Mouse (Mus musculus): ENCODE data around the gene Fbf1. TPM values are rescaled to one million over a fixed set of nuclear protein-coding genes. Genes with fewer than 3 reads are reported as not detected.
"Not testable (repeated sequence)": the region's sequence is repeated elsewhere in the genome, so short reads cannot be mapped to it uniquely, and the experiment has no call there.

The Fbf1 gene
- polyA plus RNA-seq, 1 experiment from 2014 or later, result 35.9 TPM

- peak; percentile 82 for ATAC-seq (ENCODE audit: borderline replicate concordance, extremely low read depth, low FRiP score, low TSS enrichment)
- under 1% methylated on average over 69 of the region's 69 CpGs for WGBS
- Histone ChIP-seq H3K27ac (peak within 1 kb of the TSS; percentile 96), H3K27me3 (no peaks in the 10 kb centered on the region), H3K4me2 (peak within 1 kb of the TSS; percentile 67), H3K9me3 (no peaks in the 10 kb centered on the region), H3K9ac (peak within 1 kb of the TSS; percentile 74), H3K4me3 (peak within 1 kb of the TSS; percentile 59), H3K36me3 (peaks cover 43% of the 10 kb centered on the region), H3K4me1 (peaks cover 38% of the 10 kb centered on the region)
Observed at GRCm38 (mm10) chr11:116130488-116131205, 37.3 kb downstream of the Fbf1 start, which contains the start of gene Trim65. Gene Trim65 (minus strand): TSS chr11:116131128.

- Histone ChIP-seq H3K4me3 (peak overlapping the region; percentile 59), H3K27ac (peak overlapping the region; percentile 96), H3K27me3 (no peaks in the 10 kb centered on the region), H3K4me1 (peaks cover 38% of the 10 kb centered on the region), H3K9me3 (no peaks in the 10 kb centered on the region), H3K36me3 (peaks cover 41% of the 10 kb centered on the region), H3K4me2 (peak overlapping the region; percentile 67), H3K9ac (peak overlapping the region; percentile 74)
- ATAC-seq (ENCODE audit: borderline replicate concordance, extremely low read depth, low FRiP score, low TSS enrichment), result no peak
- 38% methylated on average over 8 of the region's 8 CpGs for WGBS
Observed at GRCm38 (mm10) chr11:116129993-116130487, 37.9 kb downstream of the Fbf1 start.

GRCm38 (mm10) chr11:116129091-116129790 lies 38.7 kb downstream of the Fbf1 start:
- Histone ChIP-seq H3K9ac (no peak overlapping the region), H3K27me3 (no peaks in the 10 kb centered on the region), H3K4me1 (peaks cover 38% of the 10 kb centered on the region), H3K4me2 (no peak overlapping the region; the same call in 1 of the 2 replicates), H3K36me3 (peaks cover 33% of the 10 kb centered on the region), H3K4me3 (0 out of 2 replicates have a peak overlapping the region, but pooled peaks have one; percentile 59), H3K9me3 (no peaks in the 10 kb centered on the region), H3K27ac (no peak overlapping the region)
- 76% methylated on average over 9 of the region's 9 CpGs for WGBS
- no peak for ATAC-seq (ENCODE audit: borderline replicate concordance, extremely low read depth, low FRiP score, low TSS enrichment)

- Histone ChIP-seq H3K9ac (peak overlapping the region; percentile 19; the same call in 1 of the 2 replicates), H3K27me3 (no peaks in the 10 kb centered on the region), H3K27ac (peak overlapping the region; percentile 63), H3K9me3 (no peaks in the 10 kb centered on the region), H3K4me1 (peaks cover 38% of the 10 kb centered on the region), H3K4me3 (no peak overlapping the region), H3K4me2 (peak overlapping the region; percentile 40; the same call in 1 of the 2 replicates), H3K36me3 (peaks cover 32% of the 10 kb centered on the region)
- no peak for ATAC-seq (ENCODE audit: borderline replicate concordance, extremely low read depth, low FRiP score, low TSS enrichment)
- WGBS, result 69% methylated on average over 9 of the region's 9 CpGs
Observed at GRCm38 (mm10) chr11:116127986-116128385, 40.0 kb downstream of the Fbf1 start.

GRCm38 (mm10) chr11:116127156-116127980 lies 40.6 kb downstream of the Fbf1 start, which contains the start of gene Trim47:
Gene Trim47 (minus strand): TSS chr11:116127210.
- H3K4me3 ChIP-seq, result peak within 1 kb of the TSS; percentile 19
- peak; percentile 53 for ATAC-seq (ENCODE audit: borderline replicate concordance, extremely low read depth, low FRiP score, low TSS enrichment)
- peak within 1 kb of the TSS; percentile 19 for H3K9ac ChIP-seq
- WGBS, result 18% methylated on average over 23 of the region's 23 CpGs
- H3K4me1 ChIP-seq, result peaks cover 38% of the 10 kb centered on the region
- H3K4me2 ChIP-seq, result peak within 1 kb of the TSS; percentile 40
- no peaks in the 10 kb centered on the region for H3K9me3 ChIP-seq
- H3K36me3 ChIP-seq, result peaks cover 30% of the 10 kb centered on the region
- peak within 1 kb of the TSS; percentile 63 for H3K27ac ChIP-seq
- no peaks in the 10 kb centered on the region for H3K27me3 ChIP-seq

GRCm38 (mm10) chr11:116126261-116126660 lies 41.7 kb downstream of the Fbf1 start:
- ATAC-seq (ENCODE audit: borderline replicate concordance, extremely low read depth, low FRiP score, low TSS enrichment), result no peak
- Histone ChIP-seq H3K27me3 (no peaks in the 10 kb centered on the region), H3K36me3 (peaks cover 23% of the 10 kb centered on the region), H3K9me3 (no peaks in the 10 kb centered on the region), H3K4me2 (no peak overlapping the region), H3K9ac (no peak overlapping the region), H3K27ac (no peak overlapping the region), H3K4me3 (no peak overlapping the region), H3K4me1 (peaks cover 32% of the 10 kb centered on the region)
- 92% methylated on average over 15 of the region's 15 CpGs for WGBS

GRCm38 (mm10) chr11:116121731-116122245 lies 46.2 kb downstream of the Fbf1 start:
- not testable (repeated sequence) for H3K9ac ChIP-seq; H3K27ac ChIP-seq; H3K4me3 ChIP-seq; H3K4me2 ChIP-seq; ATAC-seq (ENCODE audit: borderline replicate concordance, extremely low read depth, low FRiP score, low TSS enrichment); H3K9me3 ChIP-seq; H3K4me1 ChIP-seq; H3K27me3 ChIP-seq
- peaks cover 23% of the 10 kb centered on the region for H3K36me3 ChIP-seq
- WGBS, result 89% methylated on average over 8 of the region's 8 CpGs

GRCm38 (mm10) chr11:116117819-116118218 lies 50.1 kb downstream of the Fbf1 start:
- Histone ChIP-seq H3K4me3 (no peak overlapping the region), H3K4me2 (no peak overlapping the region), H3K4me1 (no peaks in the 10 kb centered on the region), H3K27ac (no peak overlapping the region), H3K9ac (no peak overlapping the region), H3K27me3 (no peaks in the 10 kb centered on the region), H3K36me3 (0 out of 2 replicates have a peak, but pooled peaks cover 4% of the 10 kb centered on the region), H3K9me3 (no peaks in the 10 kb centered on the region)
- no peak for ATAC-seq (ENCODE audit: borderline replicate concordance, extremely low read depth, low FRiP score, low TSS enrichment)

GRCm38 (mm10) chr11:116117241-116117640 lies 50.7 kb downstream of the Fbf1 start:
- ATAC-seq (ENCODE audit: borderline replicate concordance, extremely low read depth, low FRiP score, low TSS enrichment), result no peak
- Histone ChIP-seq H3K27me3 (no peaks in the 10 kb centered on the region), H3K9ac (no peak overlapping the region), H3K36me3 (0 out of 2 replicates have a peak, but pooled peaks cover under 1% of the 10 kb centered on the region), H3K4me1 (no peaks in the 10 kb centered on the region), H3K9me3 (no peaks in the 10 kb centered on the region), H3K27ac (no peak overlapping the region), H3K4me2 (no peak overlapping the region), H3K4me3 (no peak overlapping the region)
- WGBS, result 69% methylated on average over 12 of the region's 12 CpGs

- H3K9me3 ChIP-seq, result no peaks in the 10 kb centered on the region
- no peak for ATAC-seq (ENCODE audit: borderline replicate concordance, extremely low read depth, low FRiP score, low TSS enrichment)
- no peak overlapping the region for H3K9ac ChIP-seq
- no peak overlapping the region for H3K4me3 ChIP-seq
- H3K4me2 ChIP-seq, result no peak overlapping the region
- peaks cover 42% of the 10 kb centered on the region for H3K27me3 ChIP-seq
- H3K27ac ChIP-seq, result no peak overlapping the region
- H3K36me3 ChIP-seq, result no peaks in the 10 kb centered on the region
- WGBS, result 85% methylated on average over 19 of the region's 19 CpGs
- H3K4me1 ChIP-seq, result peaks cover 40% of the 10 kb centered on the region
Observed at GRCm38 (mm10) chr11:116111611-116112203, 56.3 kb downstream of the Fbf1 start.

- Histone ChIP-seq H3K9ac (no peak overlapping the region), H3K27me3 (peaks cover 46% of the 10 kb centered on the region), H3K36me3 (no peaks in the 10 kb centered on the region), H3K4me3 (no peak overlapping the region), H3K4me2 (0 out of 2 replicates have a peak overlapping the region, but pooled peaks have one; percentile 82), H3K9me3 (no peaks in the 10 kb centered on the region), H3K27ac (0 out of 2 replicates have a peak overlapping the region, but pooled peaks have one; percentile 29), H3K4me1 (peaks cover 47% of the 10 kb centered on the region)
- WGBS, result 74% methylated on average over 4 of the region's 4 CpGs
- no peak for ATAC-seq (ENCODE audit: borderline replicate concordance, extremely low read depth, low FRiP score, low TSS enrichment)
Observed at GRCm38 (mm10) chr11:116111067-116111466, 56.9 kb downstream of the Fbf1 start.

Data from lung, embryonic 15.5 days (tissue).